8 mouse cellular contexts compared by ENCODE assay signal in genomic region chr8:94812645-94813098, GRCm38 (mm10). TPM values are rescaled to one million over a fixed set of nuclear protein-coding genes. Genes with fewer than 3 reads are reported as not detected.
A peak's percentile ranks its signal among the peaks of the same experiment; 100 is the strongest.
DNase-seq lines count a peak whose midpoint lies in the region; TF ChIP-seq lines count a peak whose summit lies in the region.

No protein-coding gene starts in this region.

- H3K27ac ChIP-seq in cortical plate, adult 2 months (ENCODE audit: insufficient read depth, low read length), result no peak overlapping the region

- no peak for TF ChIP-seq POLR2A in cortical plate, adult 2 months (IDR thresholded peaks at IDR 0.05; ENCODE audit: extremely low read depth, insufficient read depth, low read length)

- DNase-seq in adipocyte (ENCODE audit: low spot score), result peak; percentile 92
- peak; percentile 83 for DNase-seq in gastrocnemius, postnatal 10 days
- DNase-seq in hindlimb bud, embryonic 11.5 days (ENCODE audit: extremely low spot score, low read depth, low spot score), result peak; percentile 95
- peak; percentile 91 to 92 for DNase-seq in left cerebral cortex, adult 18-20 months (ENCODE audit: low spot score in 2 of 2)
- DNase-seq in lung, postnatal 36 days, result peak; percentile 97
- DNase-seq in right cerebral cortex, adult 2 months (ENCODE audit: low spot score in 2 of 2), result peak; percentile 96 to 99
- DNase-seq in urinary bladder, postnatal 36 days (ENCODE audit: low spot score in 2 of 2), result peak; percentile 82 to 83

- TF ChIP-seq CTCF in cortical plate, adult 2 months (IDR thresholded peaks at IDR 0.05; ENCODE audit: extremely low read depth, insufficient read depth, low read length), result peak; percentile 61

- H3K4me3 ChIP-seq in cortical plate, adult 2 months (ENCODE audit: insufficient read depth, low read length), result 0 out of 2 replicates have a peak overlapping the region, but pooled peaks have one; percentile 1

- H3K4me1 ChIP-seq in cortical plate, adult 2 months (ENCODE audit: control insufficient read depth, insufficient read depth, low read length), result peaks cover 5% of the 10 kb centered on the region

RNA-seq across cellular contexts. Expression of gene Ccl17, which starts 2.4 kb away (rescaled TPM):
- polyA plus RNA-seq in cortical plate, adult 2 months (2012; rRNA removed), result 4.4 TPM in 2 replicates
- total RNA-seq in gastrocnemius, postnatal 10 days (2021), result not detected
- total RNA-seq in left cerebral cortex, adult 18-20 months (2021), result 1 to 10 TPM; 8.3 to 9.2 TPM

RNA-seq across cellular contexts. Expression of gene Coq9, which starts 25.4 kb away (rescaled TPM):
- polyA plus RNA-seq in cortical plate, adult 2 months (2012; rRNA removed), result 103 and 110 TPM in 2 replicates
- 100 to 1,000 TPM; 255 to 307 TPM for total RNA-seq in gastrocnemius, postnatal 10 days (2021)
- 10 to 100 TPM; 76.6 to 90.5 TPM for total RNA-seq in left cerebral cortex, adult 18-20 months (2021)

RNA-seq across cellular contexts. Expression of gene Ciapin1, which starts 25.5 kb away (rescaled TPM):
- polyA plus RNA-seq in cortical plate, adult 2 months (2012; rRNA removed), result 38.2 and 39.1 TPM in 2 replicates
- total RNA-seq in gastrocnemius, postnatal 10 days (2021), result 10 to 100 TPM; 32.5 to 33.1 TPM
- total RNA-seq in left cerebral cortex, adult 18-20 months (2021), result 10 to 100 TPM; 72.3 to 75.6 TPM

RNA-seq across cellular contexts. Expression of gene Cx3cl1, which starts 40.9 kb away (rescaled TPM):
- polyA plus RNA-seq in cortical plate, adult 2 months (2012; rRNA removed), result 654 and 664 TPM in 2 replicates
- 1 to 10 TPM; 1.2 to 2.4 TPM for total RNA-seq in gastrocnemius, postnatal 10 days (2021)
- 100 to 1,000 TPM; 569 to 570 TPM for total RNA-seq in left cerebral cortex, adult 18-20 months (2021)

RNA-seq across cellular contexts. Expression of gene Polr2c, which starts 44.6 kb away (rescaled TPM):
- polyA plus RNA-seq in cortical plate, adult 2 months (2012; rRNA removed), result 108 and 117 TPM in 2 replicates
- 10 to 100 TPM; 37.6 to 43.6 TPM for total RNA-seq in gastrocnemius, postnatal 10 days (2021)
- 10 to 100 TPM; 74.5 to 75.7 TPM for total RNA-seq in left cerebral cortex, adult 18-20 months (2021)

Comparison
In these comparisons a context has a peak if more than half of its experiments do, and no peak if none do; other contexts are left out.
1. RNA of gene Ccl17, which starts 2.4 kb away (total RNA-seq): 8.3 to 9.2 TPM in left cerebral cortex, adult 18-20 months; not detected in gastrocnemius, postnatal 10 days; every median in the first group is over 4 times any median in the second.
2. Peak in every context shown above with its lines, with median percentiles within 50 percentile points of each other: DNase-seq.